Comparison of ENCODE assay signal across 28 mouse cellular contexts in the genomic region with DNA sequence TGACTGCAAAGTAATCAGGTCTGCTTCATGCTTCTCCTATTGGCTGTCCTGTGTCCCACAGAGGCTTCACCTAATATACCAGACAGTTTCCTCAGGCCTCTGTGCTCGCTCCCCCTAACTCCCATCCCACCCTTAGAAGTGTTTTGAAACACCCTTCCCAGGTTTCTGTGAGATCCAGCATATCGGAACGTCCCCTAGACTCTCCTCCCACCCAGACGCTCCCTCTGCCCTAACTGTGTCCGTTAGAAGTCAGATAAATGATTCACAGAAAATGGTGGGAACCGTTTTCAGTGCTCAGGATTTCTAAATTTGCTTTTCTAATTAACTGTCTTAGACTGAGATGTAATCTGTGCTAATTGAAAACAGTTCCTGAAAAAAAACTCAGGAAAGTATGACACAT.
"Had no signal": no experiment of that assay in that cellular context is flagged by ENCODE, and none has a peak within 500 bp of the region (broad histone marks: within the 10 kb centered on the region; RNA-seq: fewer than 3 reads in every experiment).

No protein-coding gene starts in this region.

- H3K36me3 ChIP-seq: heart, embryonic 15.5 days; hindbrain, embryonic 12.5 days; hindbrain, embryonic 13.5 days; hindbrain, embryonic 15.5 days; intestine, embryonic 15.5 days had no signal

- H3K27me3 ChIP-seq: heart, embryonic 12.5 days; heart, embryonic 13.5 days; heart, embryonic 15.5 days; intestine, embryonic 15.5 days had no signal

- H3K4me3 ChIP-seq: heart, embryonic 10.5 days; heart, embryonic 12.5 days; heart, embryonic 13.5 days; heart, embryonic 15.5 days; hindbrain, embryonic 10.5 days; hindbrain, embryonic 12.5 days; hindbrain, embryonic 13.5 days; hindbrain, embryonic 15.5 days; intestine, embryonic 15.5 days had no signal

- H3K9me3 ChIP-seq: heart, embryonic 10.5 days; heart, embryonic 12.5 days; heart, embryonic 13.5 days; heart, embryonic 15.5 days; hindbrain, embryonic 10.5 days; hindbrain, embryonic 12.5 days; hindbrain, embryonic 13.5 days; hindbrain, embryonic 15.5 days; intestine, embryonic 15.5 days had no signal

- H3K4me1 ChIP-seq: intestine, embryonic 15.5 days had no signal

- H3K27ac ChIP-seq: heart, embryonic 10.5 days; heart, embryonic 13.5 days; heart, embryonic 15.5 days; hindbrain, embryonic 10.5 days; hindbrain, embryonic 12.5 days; hindbrain, embryonic 13.5 days; hindbrain, embryonic 14.5 days; hindbrain, embryonic 15.5 days; hindbrain, postnatal 0 days; intestine, embryonic 15.5 days; kidney, postnatal 0 days; left cerebral cortex, adult 2 months had no signal

- H3K9ac ChIP-seq: heart, embryonic 12.5 days; heart, embryonic 13.5 days; heart, embryonic 15.5 days; hindbrain, embryonic 12.5 days; hindbrain, embryonic 13.5 days; hindbrain, embryonic 14.5 days; hindbrain, embryonic 15.5 days; intestine, embryonic 15.5 days had no signal

- DNase-seq: heart, postnatal 10 days; heart, postnatal 14 days; heart, postnatal 36 days; heart, postnatal 4 days; kidney, adult 11 months; kidney, adult 18-20 months; kidney, adult 8-10 months; kidney, adult 9 months; kidney, postnatal 14 days; kidney, postnatal 36 days had no signal

- ATAC-seq: hindbrain, embryonic 16.5 days; hindbrain, postnatal 0 days; inflammation-experienced regulatory T-cells, adult 6 months; intestine, embryonic 15.5 days; intestine, embryonic 16.5 days; intestine, postnatal 0 days had no signal

- H3K4me2 ChIP-seq: heart, embryonic 11.5 days; heart, embryonic 12.5 days; heart, embryonic 13.5 days; heart, embryonic 15.5 days; hindbrain, embryonic 12.5 days; hindbrain, embryonic 13.5 days; hindbrain, embryonic 14.5 days; hindbrain, embryonic 15.5 days; intestine, embryonic 15.5 days had no signal
